Comparison of ENCODE assay signal across 8 mouse cellular contexts in the genomic region with DNA sequence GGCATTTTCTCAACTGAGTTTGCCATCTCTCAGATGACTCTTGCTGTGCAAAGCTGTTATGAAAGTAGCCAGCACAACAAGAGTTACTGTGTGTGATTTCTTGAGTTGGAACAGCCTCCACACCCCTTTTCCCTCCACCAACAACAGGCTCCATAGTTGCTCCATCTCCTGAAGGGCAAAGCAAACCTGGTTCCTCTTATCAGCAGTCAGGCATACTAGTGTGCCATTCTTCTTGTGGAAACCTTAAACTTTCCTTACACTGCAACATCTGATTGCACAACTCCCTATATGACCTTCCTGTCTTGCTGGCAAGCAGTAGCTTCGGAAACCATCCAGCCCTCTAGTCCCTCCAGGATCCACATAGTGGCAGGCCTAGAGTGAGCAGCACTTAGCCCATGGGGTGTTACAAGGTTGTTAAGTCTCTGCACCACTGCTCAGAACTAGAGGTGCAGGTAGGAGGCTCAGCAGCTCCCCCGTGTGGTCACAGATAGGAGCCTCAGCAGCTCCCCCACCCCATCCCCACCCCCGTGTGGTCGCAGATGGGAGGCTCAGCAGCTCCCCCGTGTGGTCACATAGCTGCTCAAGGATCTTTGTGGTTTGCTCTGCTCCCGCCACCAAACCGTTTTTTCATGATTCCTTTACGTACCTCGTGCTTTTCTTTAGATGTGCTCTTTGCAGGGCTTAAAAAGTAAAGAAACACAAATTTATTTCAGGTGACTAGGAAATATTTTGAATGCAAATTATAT. TPM values are rescaled to one million over a fixed set of nuclear protein-coding genes. Genes with fewer than 3 reads are reported as not detected.
DNase-seq lines count a peak whose midpoint lies in the region; ATAC-seq lines count a peak whose summit lies in the region.

No protein-coding gene starts in this region.

- peak; percentile 72 for ATAC-seq in embryonic facial prominence, embryonic 12.5 days (ENCODE audit: insufficient number of reproducible peaks, insufficient read depth, low FRiP score, low TSS enrichment)
- peak; percentile 95 for ATAC-seq in kidney, embryonic 14.5 days (ENCODE audit: low FRiP score, low TSS enrichment)
- ATAC-seq in stomach, embryonic 14.5 days (ENCODE audit: insufficient number of reproducible peaks, insufficient read depth, low FRiP score, low read depth): peak; percentile 84; the same call in 1 of the 2 replicates

- H3K4me1 ChIP-seq in embryonic facial prominence, embryonic 12.5 days: no peaks in the 10 kb centered on the region
- H3K4me1 ChIP-seq in kidney, embryonic 14.5 days (ENCODE audit: control insufficient read depth, insufficient read depth, low read length): no peaks in the 10 kb centered on the region
- H3K4me1 ChIP-seq in stomach, embryonic 14.5 days (ENCODE audit: control insufficient read depth, insufficient read depth, low read length): no peaks in the 10 kb centered on the region

- H3K27me3 ChIP-seq in embryonic facial prominence, embryonic 12.5 days: no peaks in the 10 kb centered on the region
- no peaks in the 10 kb centered on the region for H3K27me3 ChIP-seq in kidney, embryonic 14.5 days (ENCODE audit: control insufficient read depth, insufficient read depth, low read length)
- H3K27me3 ChIP-seq in stomach, embryonic 14.5 days (ENCODE audit: control insufficient read depth, insufficient read depth, low read length): no peaks in the 10 kb centered on the region

- H3K27ac ChIP-seq in embryonic facial prominence, embryonic 12.5 days: no peak overlapping the region
- no peak overlapping the region for H3K27ac ChIP-seq in kidney, embryonic 14.5 days (ENCODE audit: low read depth, low read length)
- H3K27ac ChIP-seq in stomach, embryonic 14.5 days (ENCODE audit: low read length): no peak overlapping the region

- H3K9ac ChIP-seq in embryonic facial prominence, embryonic 12.5 days: no peak overlapping the region
- no peak overlapping the region for H3K9ac ChIP-seq in kidney, embryonic 14.5 days (ENCODE audit: low read depth, low read length)
- no peak overlapping the region for H3K9ac ChIP-seq in stomach, embryonic 14.5 days (replicated peaks; ENCODE audit: low read depth, low read length)

- H3K4me3 ChIP-seq in embryonic facial prominence, embryonic 12.5 days: no peak overlapping the region
- H3K4me3 ChIP-seq in kidney, embryonic 14.5 days (ENCODE audit: low read length): no peak overlapping the region
- H3K4me3 ChIP-seq in stomach, embryonic 14.5 days (ENCODE audit: low read depth, low read length): no peak overlapping the region

- WGBS in embryonic facial prominence, embryonic 12.5 days: 10% methylated on average over 9 of the region's 9 CpGs
- WGBS in kidney, embryonic 14.5 days: 17% methylated on average over 9 of the region's 9 CpGs
- WGBS in stomach, embryonic 14.5 days: 15% methylated on average over 9 of the region's 9 CpGs

- no peak overlapping the region for H3K4me2 ChIP-seq in embryonic facial prominence, embryonic 12.5 days (replicated peaks)
- H3K4me2 ChIP-seq in kidney, embryonic 14.5 days (replicated peaks; ENCODE audit: low read depth, low read length): no peak overlapping the region
- no peak overlapping the region for H3K4me2 ChIP-seq in stomach, embryonic 14.5 days (replicated peaks; ENCODE audit: low read depth, low read length)

- DNase-seq in B cell, adult 2 months: peak; percentile 87 to 89
- DNase-seq in adrenal gland, postnatal 36 days: peak; percentile 77 to 91
- peak; percentile 15 to 33 for DNase-seq in heart, adult 9 months (ENCODE audit: low spot score in 2 of 2)
- peak; percentile 88 for DNase-seq in liver
- DNase-seq in naive thymus-derived CD4-positive, alpha-beta T cell, adult 2 months (ENCODE audit: low read depth): peak; percentile 96

- H3K36me3 ChIP-seq in embryonic facial prominence, embryonic 12.5 days: no peaks in the 10 kb centered on the region
- no peaks in the 10 kb centered on the region for H3K36me3 ChIP-seq in kidney, embryonic 14.5 days (ENCODE audit: control insufficient read depth, insufficient read depth, low read length)
- H3K36me3 ChIP-seq in stomach, embryonic 14.5 days (ENCODE audit: control insufficient read depth, insufficient read depth, low read length): no peaks in the 10 kb centered on the region

- no peaks in the 10 kb centered on the region for H3K9me3 ChIP-seq in embryonic facial prominence, embryonic 12.5 days
- no peaks in the 10 kb centered on the region for H3K9me3 ChIP-seq in kidney, embryonic 14.5 days (ENCODE audit: control insufficient read depth, low read length)
- no peaks in the 10 kb centered on the region for H3K9me3 ChIP-seq in stomach, embryonic 14.5 days (ENCODE audit: control insufficient read depth, low read depth, low read length)

RNA-seq across cellular contexts. Expression of gene Gm26661, which starts 25.6 kb away (rescaled TPM):
- total RNA-seq in adrenal gland, postnatal 36 days (2021): not detected
- not detected in 2 replicates for polyA plus RNA-seq in embryonic facial prominence, embryonic 12.5 days (2016; fragmentation: Nextera tagmentation; extraction: Ambion mirVana)
- not detected in 2 replicates for polyA plus RNA-seq in kidney, embryonic 14.5 days (2014; fragmentation: Nextera tagmentation; extraction: Ambion mirVana)
- polyA plus RNA-seq in stomach, embryonic 14.5 days (2014; fragmentation: Nextera tagmentation; extraction: Ambion mirVana): not detected in 2 replicates

RNA-seq across cellular contexts. Expression of gene Flnb, which starts 52.0 kb away (rescaled TPM):
- 10 to 100 TPM; 41.7 to 74.9 TPM for total RNA-seq in adrenal gland, postnatal 36 days (2021)
- polyA plus RNA-seq in embryonic facial prominence, embryonic 12.5 days (2016; fragmentation: Nextera tagmentation; extraction: Ambion mirVana): 32.8 and 32.9 TPM in 2 replicates
- polyA plus RNA-seq in kidney, embryonic 14.5 days (2014; fragmentation: Nextera tagmentation; extraction: Ambion mirVana): 12.7 and 25.7 TPM in 2 replicates
- 23.7 and 26.2 TPM in 2 replicates for polyA plus RNA-seq in stomach, embryonic 14.5 days (2014; fragmentation: Nextera tagmentation; extraction: Ambion mirVana)

Comparison
In these comparisons a context has a peak if more than half of its experiments do, and no peak if none do; other contexts are left out.
1. DNase-seq: peak in every context shown above with its lines; median percentile 96 in naive thymus-derived CD4-positive, alpha-beta T cell, adult 2 months; 88 in B cell, adult 2 months; 88 in liver; 84 in adrenal gland, postnatal 36 days; 24 in heart, adult 9 months.